Mouse (Mus musculus) embryonic facial prominence, embryonic 10.5 days (tissue): ENCODE measurements around the gene Ip6k3. TPM values are rescaled to one million over a fixed set of nuclear protein-coding genes. Genes with fewer than 3 reads are reported as not detected.

ENCODE experiments used
- DNase-seq: peaks from one replicate; pipeline ENCODE4 v3.0.0-alpha.2; 2017; ENCODE audit warnings: low spot score
- H3K27ac ChIP-seq: fragments of 300-500 bp; sonication (generic); replicated peaks from 2 replicates; pipeline ENCODE4 v1.5.1; 2016; ENCODE audit warnings: mild to moderate bottlenecking
- H3K27me3 ChIP-seq: fragments of 300-500 bp; sonication (generic); replicated peaks from 2 replicates; pipeline ENCODE4 v1.6.1; 2016; ENCODE audit warnings: low read depth, mild to moderate bottlenecking; ENCODE audit not compliant: poor library complexity, severe bottlenecking
- H3K36me3 ChIP-seq: fragments of 300-500 bp; sonication (generic); replicated peaks from 2 replicates; pipeline ENCODE4 v1.6.1; 2016; ENCODE audit warnings: mild to moderate bottlenecking, moderate library complexity
- H3K4me1 ChIP-seq: fragments of 300-500 bp; sonication (generic); 2 replicates; pipeline ENCODE4 v1.6.1; 2016
- H3K4me3 ChIP-seq: fragments of 300-500 bp; sonication (generic); 2 replicates; pipeline ENCODE4 v1.5.1; 2016; ENCODE audit warnings: mild to moderate bottlenecking, moderate library complexity
- H3K9me3 ChIP-seq: fragments of 300-500 bp; sonication (generic); 2 replicates; pipeline ENCODE4 v1.6.1; 2016; ENCODE audit warnings: mild to moderate bottlenecking
- WGBS: fragments of 180-500 bp; shearing (Covaris S2); methylation state at CpG from one replicate; pipeline ENCODE4 v1.1.7; 2016; 5-methylcytosine and 5-hydroxymethylcytosine counted together
- polyA plus RNA-seq: library from polyadenylated mRNA; unstranded; fragments of >200 nt; fragmentation: Nextera tagmentation; extraction: Ambion mirVana; gene quantifications from 2 replicates; pipeline ENCODE4 v1.2.1, GENCODE M21; 2016

Ip6k3 gene
- polyA plus RNA-seq, 1 experiment from 2014 or later: not detected

GRCm38 (mm10) chr17:27178427-27179177 lies 11.0 kb upstream of the Ip6k3 start:
- Histone ChIP-seq H3K27ac (no peak overlapping the region), H3K9me3 (no peaks in the 10 kb centered on the region), H3K4me3 (no peak overlapping the region), H3K36me3 (no peaks in the 10 kb centered on the region), H3K4me1 (peaks cover 26% of the 10 kb centered on the region), H3K27me3 (no peaks in the 10 kb centered on the region)
- no peak for DNase-seq
- 90% methylated on average over 17 of the region's 17 CpGs for WGBS

GRCm38 (mm10) chr17:27178019-27178418 lies 10.4 kb upstream of the Ip6k3 start:
- Histone ChIP-seq H3K4me1 (peaks cover 26% of the 10 kb centered on the region), H3K27ac (no peak overlapping the region), H3K27me3 (no peaks in the 10 kb centered on the region), H3K36me3 (no peaks in the 10 kb centered on the region), H3K9me3 (no peaks in the 10 kb centered on the region), H3K4me3 (no peak overlapping the region)
- 90% methylated on average over 9 of the region's 9 CpGs for WGBS
- DNase-seq: peak; percentile 32

GRCm38 (mm10) chr17:27176754-27177153 lies 9.2 kb upstream of the Ip6k3 start:
- Histone ChIP-seq H3K9me3 (no peaks in the 10 kb centered on the region), H3K27me3 (no peaks in the 10 kb centered on the region), H3K27ac (peak overlapping the region; percentile 27; the same call in 1 of the 2 replicates), H3K4me3 (no peak overlapping the region), H3K36me3 (no peaks in the 10 kb centered on the region), H3K4me1 (peaks cover 26% of the 10 kb centered on the region)
- no peak for DNase-seq
- 87% methylated on average over 4 of the region's 4 CpGs for WGBS

- H3K36me3 ChIP-seq: no peaks in the 10 kb centered on the region
- no peaks in the 10 kb centered on the region for H3K9me3 ChIP-seq
- H3K27ac ChIP-seq: peak overlapping the region; percentile 27; the same call in 1 of the 2 replicates
- H3K4me1 ChIP-seq: peaks cover 22% of the 10 kb centered on the region
- no peak for DNase-seq
- H3K4me3 ChIP-seq: no peak overlapping the region; the same call in 1 of the 2 replicates
- H3K27me3 ChIP-seq: 0 out of 2 replicates have a peak, but pooled peaks cover under 1% of the 10 kb centered on the region
- 68% methylated on average over 3 of the region's 3 CpGs for WGBS
Observed at GRCm38 (mm10) chr17:27176287-27176686, 8.7 kb upstream of the Ip6k3 start.

- H3K36me3 ChIP-seq: no peaks in the 10 kb centered on the region
- no peaks in the 10 kb centered on the region for H3K9me3 ChIP-seq
- peak; percentile 52 for DNase-seq
- H3K27me3 ChIP-seq: 0 out of 2 replicates have a peak, but pooled peaks cover 5% of the 10 kb centered on the region
- H3K4me1 ChIP-seq: peaks cover 30% of the 10 kb centered on the region
- H3K27ac ChIP-seq: peak overlapping the region; percentile 63
- WGBS: 39% methylated on average over 14 of the region's 14 CpGs
- 0 out of 2 replicates have a peak overlapping the region, but pooled peaks have one; percentile 1 for H3K4me3 ChIP-seq
Observed at GRCm38 (mm10) chr17:27175196-27175874, 7.7 kb upstream of the Ip6k3 start.

GRCm38 (mm10) chr17:27173715-27174114 lies 6.1 kb upstream of the Ip6k3 start:
- H3K27ac ChIP-seq: no peak overlapping the region; the same call in 1 of the 2 replicates
- 0 out of 2 replicates have a peak, but pooled peaks cover 5% of the 10 kb centered on the region for H3K27me3 ChIP-seq
- peaks cover 38% of the 10 kb centered on the region for H3K4me1 ChIP-seq
- DNase-seq: no peak
- H3K36me3 ChIP-seq: no peaks in the 10 kb centered on the region
- H3K4me3 ChIP-seq: no peak overlapping the region
- 69% methylated on average over 3 of the region's 3 CpGs for WGBS
- no peaks in the 10 kb centered on the region for H3K9me3 ChIP-seq

GRCm38 (mm10) chr17:27172459-27172858 lies 4.9 kb upstream of the Ip6k3 start:
- Histone ChIP-seq H3K36me3 (no peaks in the 10 kb centered on the region), H3K4me1 (peaks cover 41% of the 10 kb centered on the region), H3K27me3 (0 out of 2 replicates have a peak, but pooled peaks cover 5% of the 10 kb centered on the region), H3K4me3 (no peak overlapping the region), H3K27ac (no peak overlapping the region), H3K9me3 (no peaks in the 10 kb centered on the region)
- no peak for DNase-seq
- WGBS: 87% methylated on average over 9 of the region's 9 CpGs

GRCm38 (mm10) chr17:27171121-27171520 lies 3.5 kb upstream of the Ip6k3 start:
- DNase-seq: no peak
- peaks cover 39% of the 10 kb centered on the region for H3K4me1 ChIP-seq
- H3K9me3 ChIP-seq: no peaks in the 10 kb centered on the region
- H3K27me3 ChIP-seq: 0 out of 2 replicates have a peak, but pooled peaks cover 5% of the 10 kb centered on the region
- no peaks in the 10 kb centered on the region for H3K36me3 ChIP-seq
- 73% methylated on average over 5 of the region's 5 CpGs for WGBS
- H3K4me3 ChIP-seq: no peak overlapping the region
- H3K27ac ChIP-seq: 0 out of 2 replicates have a peak overlapping the region, but pooled peaks have one; percentile 84

GRCm38 (mm10) chr17:27169952-27170695 lies 2.5 kb upstream of the Ip6k3 start:
- H3K27me3 ChIP-seq: 0 out of 2 replicates have a peak, but pooled peaks cover 5% of the 10 kb centered on the region
- H3K36me3 ChIP-seq: no peaks in the 10 kb centered on the region
- no peaks in the 10 kb centered on the region for H3K9me3 ChIP-seq
- H3K4me3 ChIP-seq: no peak overlapping the region
- peak; percentile 60 for DNase-seq
- H3K4me1 ChIP-seq: peaks cover 29% of the 10 kb centered on the region
- H3K27ac ChIP-seq: peak overlapping the region; percentile 84
- WGBS: 61% methylated on average over 11 of the region's 11 CpGs

GRCm38 (mm10) chr17:27168569-27168968 lies 974 bp upstream of the Ip6k3 start:
- 93% methylated on average over 4 of the region's 4 CpGs for WGBS
- Histone ChIP-seq H3K27me3 (0 out of 2 replicates have a peak, but pooled peaks cover 5% of the 10 kb centered on the region), H3K27ac (no peak overlapping the region), H3K36me3 (no peaks in the 10 kb centered on the region), H3K4me3 (no peak overlapping the region), H3K9me3 (no peaks in the 10 kb centered on the region), H3K4me1 (peaks cover 27% of the 10 kb centered on the region)
- DNase-seq: no peak

GRCm38 (mm10) chr17:27166901-27167300 lies 694 bp downstream of the Ip6k3 start:
- Histone ChIP-seq H3K4me3 (no peak overlapping the region), H3K4me1 (peaks cover 27% of the 10 kb centered on the region), H3K27me3 (0 out of 2 replicates have a peak, but pooled peaks cover 5% of the 10 kb centered on the region), H3K27ac (no peak overlapping the region), H3K36me3 (no peaks in the 10 kb centered on the region), H3K9me3 (no peaks in the 10 kb centered on the region)
- WGBS: 75% methylated on average over 6 of the region's 6 CpGs
- no peak for DNase-seq
